Mouse (Mus musculus) liver, postnatal 0 days (tissue): Measurements from ENCODE around the gene Stx8. TPM values are rescaled to one million over a fixed set of nuclear protein-coding genes. Genes with fewer than 3 reads are reported as not detected.
A peak's percentile ranks its signal among the peaks of the same experiment; 100 is the strongest.

Experiments
- ATAC-seq: fragments of 200-750 bp; cut with Nextera tagmentation; 2 replicates; pipeline ENCODE4 v1.8.0; 2017; ENCODE audit warnings: mild to moderate bottlenecking, moderate library complexity
- DNase-seq: peaks from one replicate; pipeline ENCODE4 v3.0.0-alpha.2; 2016
- H3K27ac ChIP-seq: fragments of 300-500 bp; sonication (generic); 2 replicates; pipeline ENCODE4 v1.5.1; 2014; ENCODE audit warnings: antibody characterized with exemption, moderate library complexity, mild to moderate bottlenecking, low read depth
- H3K27me3 ChIP-seq: fragments of 300-500 bp; sonication (generic); 2 replicates; pipeline ENCODE4 v1.6.1; 2014; ENCODE audit warnings: low read length, control low read depth, mixed read lengths; ENCODE audit not compliant: insufficient read depth
- H3K36me3 ChIP-seq: fragments of 300-500 bp; sonication (generic); replicated peaks from 2 replicates; pipeline ENCODE4 v1.6.1; 2014; ENCODE audit warnings: mild to moderate bottlenecking, control low read depth, low read length, moderate library complexity, mixed read lengths; ENCODE audit not compliant: insufficient read depth
- H3K4me1 ChIP-seq: fragments of 300-500 bp; sonication (generic); 2 replicates; pipeline ENCODE4 v1.6.1; 2014; ENCODE audit warnings: antibody characterized with exemption, mild to moderate bottlenecking, control low read depth; ENCODE audit not compliant: insufficient read depth
- H3K4me2 ChIP-seq: fragments of 300-500 bp; sonication (generic); 2 replicates; pipeline ENCODE4 v1.6.1; 2014; ENCODE audit warnings: low read depth, mild to moderate bottlenecking, low read length, moderate library complexity, mixed read lengths
- H3K4me3 ChIP-seq: fragments of 300-500 bp; sonication (generic); 2 replicates; pipeline ENCODE4 v1.5.1; 2014; ENCODE audit warnings: low read depth, low read length
- H3K9ac ChIP-seq: fragments of 300-500 bp; sonication (generic); replicated peaks from 2 replicates; pipeline ENCODE4 v1.6.1; 2014; ENCODE audit warnings: mild to moderate bottlenecking, moderate library complexity
- H3K9me3 ChIP-seq: fragments of 300-500 bp; sonication (generic); 2 replicates; pipeline ENCODE4 v1.6.1; 2016; ENCODE audit warnings: mild to moderate bottlenecking, control low read depth, low read length, mixed read lengths
- CTCF ChIP-seq: sonication (generic); IDR thresholded peaks from 2 replicates; pipeline ENCODE4 v1.5.1; 2016; ENCODE audit warnings: antibody characterized with exemption, low read depth
- EP300 ChIP-seq: IDR thresholded peaks from 2 replicates; pipeline ENCODE4 v1.6.1; 2016; ENCODE audit warnings: antibody characterized with exemption, low read depth, mild to moderate bottlenecking
- WGBS: fragments of 180-500 bp; shearing (Covaris S2); extraction: QIAGEN DNeasy Blood & Tissue Kit; methylation state at CpG from one replicate; pipeline ENCODE4 v1.1.7; 2014; ENCODE audit not compliant: insufficient replicate concordance; 5-methylcytosine and 5-hydroxymethylcytosine counted together
- polyA plus RNA-seq: library from polyadenylated mRNA; unstranded; fragments of >200 nt; fragmentation: Nextera tagmentation; extraction: Ambion mirVana; gene quantifications from 2 replicates; pipeline ENCODE4 v1.2.1, GENCODE M21; 2015

Stx8 gene
- polyA plus RNA-seq, 1 experiment from 2014 or later = 27.4 TPM

DNA sequence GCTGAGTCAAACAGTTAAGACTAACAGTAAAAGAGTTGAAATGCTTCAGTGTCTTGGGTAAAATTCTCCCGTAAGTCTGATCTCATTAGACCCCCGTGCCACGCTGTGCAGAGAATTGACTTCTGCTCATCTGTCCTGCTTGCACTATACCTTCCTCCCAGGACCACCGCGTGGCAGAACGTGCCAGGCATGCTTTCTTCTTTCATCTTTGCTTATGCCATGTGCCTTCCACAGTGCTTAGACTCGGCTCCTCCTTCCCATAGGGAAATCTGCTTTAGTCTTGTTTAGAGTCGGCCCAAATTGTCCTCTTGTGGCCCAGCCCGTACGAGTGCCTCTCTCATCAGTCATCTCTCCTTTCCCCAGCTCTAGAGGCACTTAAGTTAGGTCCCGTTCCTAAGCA is 1.8 kb downstream of the Stx8 start:
- H3K4me3 ChIP-seq = no peak overlapping the region
- no peaks in the 10 kb centered on the region for H3K9me3 ChIP-seq
- no peak overlapping the region for H3K27ac ChIP-seq
- H3K4me2 ChIP-seq = no peak overlapping the region
- no peaks in the 10 kb centered on the region for H3K27me3 ChIP-seq
- peaks cover 6% of the 10 kb centered on the region; the same call in 1 of the 2 replicates for H3K4me1 ChIP-seq
- ATAC-seq = no peak
- no peak for DNase-seq
- no peak overlapping the region for H3K9ac ChIP-seq
- TF ChIP-seq CTCF = no peak
- no peak for TF ChIP-seq EP300
- peaks cover 5% of the 10 kb centered on the region for H3K36me3 ChIP-seq
- WGBS = 83% methylated on average over 11 of the region's 11 CpGs

DNA sequence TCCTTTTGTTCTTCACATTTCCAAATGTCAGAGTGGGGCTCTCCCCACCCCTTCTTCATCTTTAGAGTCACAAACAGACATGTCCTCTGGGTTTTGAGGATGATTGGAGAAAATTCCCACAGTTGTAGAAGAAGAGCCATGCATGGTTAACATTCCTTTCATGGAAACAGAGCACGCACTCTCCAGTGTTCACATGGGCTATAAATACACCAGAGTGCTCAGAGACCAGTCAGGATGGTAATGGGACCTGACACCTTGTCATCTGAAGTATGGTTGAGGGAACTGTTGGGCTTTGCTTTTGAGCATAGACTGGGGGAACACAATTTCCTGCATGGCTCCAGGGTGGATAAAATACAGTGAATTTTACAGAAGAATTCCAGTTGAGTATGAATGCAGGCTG is 6.6 kb downstream of the Stx8 start:
- peaks cover 12% of the 10 kb centered on the region for H3K36me3 ChIP-seq
- H3K4me2 ChIP-seq = no peak overlapping the region
- no peaks in the 10 kb centered on the region for H3K9me3 ChIP-seq
- TF ChIP-seq CTCF (no peak), EP300 (no peak)
- no peak for ATAC-seq
- no peak overlapping the region for H3K9ac ChIP-seq
- no peak overlapping the region for H3K4me3 ChIP-seq
- H3K4me1 ChIP-seq = no peaks in the 10 kb centered on the region
- H3K27me3 ChIP-seq = no peaks in the 10 kb centered on the region
- no peak for DNase-seq
- H3K27ac ChIP-seq = no peak overlapping the region
- WGBS = 94% methylated on average over 1 of the region's 1 CpGs

DNA sequence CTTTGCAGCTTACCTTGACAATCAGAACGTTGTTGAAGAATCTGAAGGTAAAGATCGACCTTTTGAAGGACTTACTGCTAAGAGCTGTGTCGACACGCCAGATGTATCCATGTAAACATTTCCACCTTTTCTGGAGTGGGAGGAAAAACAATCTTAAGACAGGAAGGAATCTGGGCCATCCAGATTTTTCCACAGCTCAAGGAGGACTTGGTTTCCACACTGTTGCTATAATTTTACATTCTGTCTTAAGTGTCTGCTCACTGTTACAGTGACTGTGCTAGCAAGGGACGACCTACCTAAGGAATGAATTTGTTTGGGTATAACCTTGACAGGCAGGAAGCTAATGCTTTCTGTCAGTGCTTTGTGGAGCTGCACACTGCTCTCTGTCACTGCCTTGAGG is 7.2 kb downstream of the Stx8 start:
- Histone ChIP-seq H3K27me3 (no peaks in the 10 kb centered on the region), H3K27ac (no peak overlapping the region), H3K9ac (no peak overlapping the region), H3K36me3 (peaks cover 12% of the 10 kb centered on the region), H3K9me3 (no peaks in the 10 kb centered on the region), H3K4me3 (no peak overlapping the region), H3K4me2 (no peak overlapping the region), H3K4me1 (no peaks in the 10 kb centered on the region)
- TF ChIP-seq EP300 (no peak), CTCF (no peak)
- DNase-seq = no peak
- no peak for ATAC-seq
- WGBS = 78% methylated on average over 5 of the region's 5 CpGs

DNA sequence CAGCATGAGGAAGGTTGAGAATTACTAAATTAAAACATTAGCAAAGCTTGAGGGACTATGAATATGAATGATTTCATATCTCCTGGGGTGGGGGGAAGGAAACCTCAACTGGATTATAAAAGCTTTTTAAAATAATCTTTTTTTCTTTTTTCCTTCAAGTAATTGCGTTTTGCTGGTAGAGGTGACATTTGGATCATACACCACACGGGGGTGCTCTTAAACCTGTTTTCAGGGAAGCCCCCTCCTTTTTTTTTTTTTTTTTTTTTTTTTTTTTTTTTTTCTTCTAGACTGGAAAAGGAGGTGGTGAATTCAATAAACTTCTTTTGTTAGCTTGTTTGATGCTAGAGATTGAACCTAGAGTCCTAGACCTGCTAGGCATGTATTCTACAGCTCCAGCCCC is 9.3 kb downstream of the Stx8 start:
- ATAC-seq (no peak), DNase-seq (peak; percentile 32)

DNA sequence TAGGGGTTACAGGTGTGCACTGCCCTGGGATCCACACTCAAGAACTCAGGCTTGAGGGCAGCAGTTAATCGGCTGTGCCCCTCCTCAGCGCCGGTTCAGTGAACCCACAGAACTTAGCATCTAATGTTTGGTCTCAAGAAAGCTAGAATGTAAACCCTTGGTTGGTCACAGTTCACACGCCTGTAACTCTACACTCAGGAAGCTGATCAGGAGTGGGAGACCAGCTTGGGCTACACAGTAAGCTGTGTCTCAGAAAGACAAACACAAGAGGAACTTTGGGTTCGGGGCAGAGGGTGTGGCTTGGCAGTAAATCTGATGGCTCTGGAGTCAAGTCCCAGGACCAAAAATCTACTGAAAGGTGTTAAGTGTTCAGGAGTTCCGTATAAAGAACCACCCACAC is 17.6 kb downstream of the Stx8 start:
- Histone ChIP-seq H3K4me3 (no peak overlapping the region), H3K27me3 (no peaks in the 10 kb centered on the region), H3K27ac (no peak overlapping the region), H3K36me3 (peaks cover 5% of the 10 kb centered on the region), H3K4me1 (no peaks in the 10 kb centered on the region), H3K4me2 (no peak overlapping the region), H3K9me3 (no peaks in the 10 kb centered on the region), H3K9ac (no peak overlapping the region)
- WGBS = 79% methylated on average over 6 of the region's 6 CpGs
- ATAC-seq = no peak
- TF ChIP-seq EP300 (no peak), CTCF (no peak)
- DNase-seq = no peak

More for the DNA sequence above, 9.3 kb downstream of the Stx8 start:
- no peak overlapping the region for H3K9ac ChIP-seq
- H3K4me2 ChIP-seq = no peak overlapping the region
- peaks cover 7% of the 10 kb centered on the region for H3K36me3 ChIP-seq
- no peaks in the 10 kb centered on the region for H3K9me3 ChIP-seq
- H3K27ac ChIP-seq = no peak overlapping the region
- H3K4me3 ChIP-seq = no peak overlapping the region
- H3K27me3 ChIP-seq = no peaks in the 10 kb centered on the region
- 27% methylated on average over 2 of the region's 2 CpGs for WGBS
- TF ChIP-seq CTCF (peak; percentile 32; the same call in 1 of the 2 replicates), EP300 (no peak)
- no peaks in the 10 kb centered on the region for H3K4me1 ChIP-seq

DNA sequence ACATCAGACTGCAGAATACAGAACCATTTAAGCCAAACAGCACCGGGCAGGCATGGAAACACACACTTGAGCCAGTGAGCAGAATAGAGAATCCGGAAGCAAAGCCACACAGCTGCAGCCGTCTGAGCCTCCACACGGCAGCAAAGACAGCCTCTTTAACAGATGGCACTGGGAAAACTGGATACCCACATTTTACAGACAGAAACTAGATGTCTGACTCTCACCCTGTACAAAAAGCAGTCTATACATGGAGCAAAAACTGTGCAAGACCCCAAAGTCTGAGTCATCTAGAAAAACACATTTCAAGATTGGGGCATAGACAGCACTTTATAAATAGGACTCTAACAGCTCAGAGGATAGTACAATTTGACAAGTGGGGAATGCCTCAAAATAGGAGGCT is 25.2 kb downstream of the Stx8 start:
- Histone ChIP-seq H3K27me3 (no peaks in the 10 kb centered on the region), H3K27ac (no peak overlapping the region), H3K36me3 (peaks cover 4% of the 10 kb centered on the region; the same call in 1 of the 2 replicates), H3K4me3 (no peak overlapping the region), H3K9me3 (no peaks in the 10 kb centered on the region), H3K9ac (no peak overlapping the region), H3K4me1 (no peaks in the 10 kb centered on the region), H3K4me2 (no peak overlapping the region)
- 86% methylated on average over 4 of the region's 4 CpGs for WGBS
- DNase-seq = no peak
- TF ChIP-seq EP300 (no peak), CTCF (no peak)
- ATAC-seq = no peak

DNA sequence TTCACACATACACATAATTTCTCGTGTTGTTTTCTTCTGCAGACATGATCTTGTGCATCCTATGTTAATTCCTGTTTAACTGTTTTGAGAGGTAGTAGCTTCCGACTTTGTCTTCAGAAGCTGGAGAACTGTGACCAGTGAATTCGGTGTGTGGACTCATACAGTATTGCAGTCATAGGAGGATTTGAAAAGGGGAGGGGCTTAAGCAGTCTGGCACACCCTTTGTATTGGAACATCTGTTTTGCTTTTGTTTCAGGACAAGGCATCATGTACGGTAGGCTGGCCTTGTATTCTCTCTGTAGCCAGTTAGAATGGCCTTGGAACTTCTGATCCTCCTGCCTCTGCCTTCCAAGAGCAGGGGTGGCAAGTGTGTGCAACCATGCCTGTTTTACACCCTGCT is 30.0 kb downstream of the Stx8 start:
- TF ChIP-seq CTCF (no peak), EP300 (no peak)
- Histone ChIP-seq H3K27me3 (no peaks in the 10 kb centered on the region), H3K4me2 (no peak overlapping the region), H3K36me3 (peaks cover 2% of the 10 kb centered on the region; the same call in 1 of the 2 replicates), H3K4me1 (no peaks in the 10 kb centered on the region), H3K4me3 (no peak overlapping the region), H3K9me3 (no peaks in the 10 kb centered on the region), H3K9ac (no peak overlapping the region), H3K27ac (no peak overlapping the region)
- no peak for DNase-seq
- WGBS = 75% methylated on average over 4 of the region's 4 CpGs
- no peak for ATAC-seq
